27 mouse cellular contexts compared by ENCODE assay signal in genomic region chr13:118441322-118442064, GRCm38 (mm10). TPM values are rescaled to one million over a fixed set of nuclear protein-coding genes. Genes with fewer than 3 reads are reported as not detected.
"Had no signal": no experiment of that assay in that cellular context is flagged by ENCODE, and none has a peak within 500 bp of the region (broad histone marks: within the 10 kb centered on the region; RNA-seq: fewer than 3 reads in every experiment).

No protein-coding gene starts in this region.

- ATAC-seq: forebrain, postnatal 0 days; hindbrain, embryonic 16.5 days; inflammation-experienced regulatory T-cells, adult 6 months; liver, embryonic 12.5 days had no signal

- H3K4me3 ChIP-seq: heart, embryonic 10.5 days; heart, embryonic 12.5 days; hindbrain, embryonic 10.5 days; hindbrain, embryonic 12.5 days; layer of hippocampus, adult 2 months; left cerebral cortex, adult 2 months; limb, embryonic 13.5 days; limb, embryonic 15.5 days; liver, embryonic 12.5 days had no signal

- DNase-seq: forebrain, postnatal 0 days; gastrocnemius, postnatal 14 days; heart, adult 18-20 months; heart, postnatal 10 days; heart, postnatal 4 days; kidney, adult 11 months; kidney, adult 8-10 months; kidney, postnatal 14 days; kidney, postnatal 36 days; left cerebral cortex, postnatal 4 days had no signal

- H3K4me2 ChIP-seq: heart, embryonic 12.5 days; hindbrain, embryonic 12.5 days; hindbrain, embryonic 14.5 days; limb, embryonic 13.5 days; limb, embryonic 15.5 days; liver, embryonic 12.5 days had no signal

- H3K36me3 ChIP-seq: heart, embryonic 10.5 days; heart, embryonic 12.5 days; hindbrain, embryonic 10.5 days; hindbrain, embryonic 12.5 days; limb, embryonic 13.5 days; limb, embryonic 15.5 days; liver, embryonic 12.5 days had no signal

- H3K9ac ChIP-seq: forebrain, postnatal 0 days; heart, embryonic 12.5 days; hindbrain, embryonic 12.5 days; hindbrain, embryonic 14.5 days; limb, embryonic 13.5 days; limb, embryonic 15.5 days; liver, embryonic 12.5 days; liver, embryonic 14.5 days had no signal

- H3K27ac ChIP-seq: heart, embryonic 10.5 days; hindbrain, embryonic 10.5 days; hindbrain, embryonic 12.5 days; hindbrain, embryonic 14.5 days; kidney, postnatal 0 days; layer of hippocampus, adult 2 months; left cerebral cortex, adult 2 months; limb, embryonic 13.5 days; limb, embryonic 15.5 days; liver, embryonic 12.5 days; liver, embryonic 14.5 days had no signal

- H3K4me1 ChIP-seq: heart, embryonic 10.5 days; heart, embryonic 12.5 days; hindbrain, embryonic 10.5 days; hindbrain, embryonic 12.5 days; limb, embryonic 13.5 days; limb, embryonic 15.5 days; liver, embryonic 12.5 days had no signal

- H3K9me3 ChIP-seq: heart, embryonic 10.5 days; heart, embryonic 12.5 days; hindbrain, embryonic 10.5 days; hindbrain, embryonic 12.5 days; limb, embryonic 13.5 days; limb, embryonic 15.5 days; liver, embryonic 12.5 days had no signal

- H3K27me3 ChIP-seq: heart, embryonic 12.5 days; hindbrain, embryonic 12.5 days; limb, embryonic 13.5 days; limb, embryonic 15.5 days; liver, embryonic 12.5 days had no signal

RNA-seq across cellular contexts. Expression of gene B430218F22Rik, which starts 55.1 kb away (rescaled TPM):
- total RNA-seq: gastrocnemius, adult 8-10 months; gastrocnemius, postnatal 14 days; gastrocnemius, postnatal 4 days; heart, postnatal 10 days had no signal
- polyA plus RNA-seq: large intestine, adult 2 months had no signal
